ENCODE assay signal across 8 mouse cellular contexts in the genomic region with DNA sequence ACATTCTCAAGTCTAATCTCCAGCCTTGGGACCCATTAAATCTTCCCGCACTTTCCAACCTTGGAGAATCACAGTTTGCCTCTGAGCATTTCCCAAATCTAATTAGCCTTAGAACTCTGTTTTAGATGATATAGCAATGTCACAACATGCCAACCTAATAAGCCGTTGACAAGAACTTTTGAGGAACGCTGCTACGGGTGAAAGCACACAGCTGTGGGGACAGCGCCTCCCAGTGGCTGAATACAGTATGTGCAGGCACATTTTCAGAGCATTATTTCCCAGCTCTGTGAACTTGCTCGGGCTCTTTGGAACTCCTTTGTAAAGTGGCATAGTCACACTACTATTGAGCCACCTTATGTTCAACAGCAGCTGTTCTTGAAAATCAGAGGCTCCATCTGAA.
DNase-seq lines count a peak whose midpoint lies in the region; ATAC-seq and TF ChIP-seq lines count a peak whose summit lies in the region.

No protein-coding gene starts in this region.

- no peaks in the 10 kb centered on the region; the same call in 1 of the 2 replicates for H3K27me3 ChIP-seq in forebrain, postnatal 0 days (ENCODE audit: insufficient read depth, low read length)
- H3K27me3 ChIP-seq in forebrain, embryonic 16.5 days (replicated peaks; ENCODE audit: control insufficient read depth, insufficient read depth, low read length), result no peaks in the 10 kb centered on the region

- no peak overlapping the region for H3K4me2 ChIP-seq in forebrain, postnatal 0 days (ENCODE audit: low read depth)
- no peak overlapping the region for H3K4me2 ChIP-seq in forebrain, embryonic 16.5 days (ENCODE audit: low read length)

- WGBS in forebrain, postnatal 0 days, result 17% methylated on average over 6 of the region's 6 CpGs
- WGBS in forebrain, embryonic 16.5 days, result 14% methylated on average over 6 of the region's 6 CpGs
- 15% methylated on average over 6 of the region's 6 CpGs for WGBS in lung, adult 2 months

- H3K36me3 ChIP-seq in forebrain, postnatal 0 days (ENCODE audit: insufficient read depth), result no peaks in the 10 kb centered on the region
- no peaks in the 10 kb centered on the region for H3K36me3 ChIP-seq in forebrain, embryonic 16.5 days (ENCODE audit: control insufficient read depth, insufficient read depth)

- peak; percentile 55 for ATAC-seq in forebrain, postnatal 0 days
- no peak for ATAC-seq in forebrain, embryonic 16.5 days
- peak; percentile 70; the same call in 1 of the 2 replicates for ATAC-seq in megakaryocyte-erythroid progenitor cell, adult 5-6 weeks (replicated peaks; ENCODE audit: low FRiP score, low TSS enrichment, poor library complexity, severe bottlenecking)

- peak; percentile 91 for TF ChIP-seq CTCF in forebrain, postnatal 0 days (IDR thresholded peaks at IDR 0.05; ENCODE audit: low read depth)
- TF ChIP-seq CTCF in lung, adult 2 months (IDR thresholded peaks at IDR 0.05; ENCODE audit: insufficient read depth, low read length), result peak; percentile 95

- H3K4me3 ChIP-seq in forebrain, postnatal 0 days (ENCODE audit: low read depth, low read length), result no peak overlapping the region
- no peak overlapping the region for H3K4me3 ChIP-seq in forebrain, embryonic 16.5 days (replicated peaks; ENCODE audit: low read length)
- no peak overlapping the region for H3K4me3 ChIP-seq in lung, adult 2 months (replicated peaks; ENCODE audit: extremely low read depth, low read depth, low read length)

- peak; percentile 67 for DNase-seq in forebrain, postnatal 0 days
- peak; percentile 27 for DNase-seq in lung, adult 2 months
- no peak for DNase-seq in lung, adult 18-20 months
- DNase-seq in Muller cell, postnatal 12 days (ENCODE audit: inconsistent ontology term), result peak; percentile 14
- peak; percentile 68 for DNase-seq in forelimb bud, embryonic 11.5 days (ENCODE audit: low read depth, low spot score)
- DNase-seq in urinary bladder, adult 18-20 months (ENCODE audit: low spot score in 2 of 2), result no peak

- no peaks in the 10 kb centered on the region for H3K4me1 ChIP-seq in forebrain, postnatal 0 days (ENCODE audit: insufficient read depth)
- H3K4me1 ChIP-seq in forebrain, embryonic 16.5 days (replicated peaks; ENCODE audit: control insufficient read depth, insufficient read depth, low read length), result no peaks in the 10 kb centered on the region
- no peaks in the 10 kb centered on the region for H3K4me1 ChIP-seq in lung, adult 2 months (ENCODE audit: control insufficient read depth, insufficient read depth, low read length)

- no peak for TF ChIP-seq POLR2A in lung, adult 2 months (IDR thresholded peaks at IDR 0.05; ENCODE audit: borderline replicate concordance, extremely low read depth, low read depth, low read length)

- no peak overlapping the region for H3K9ac ChIP-seq in forebrain, postnatal 0 days
- no peak overlapping the region for H3K9ac ChIP-seq in forebrain, embryonic 16.5 days (replicated peaks; ENCODE audit: low read depth, low read length)

- H3K27ac ChIP-seq in forebrain, postnatal 0 days (ENCODE audit: low read depth, low read length), result no peak overlapping the region
- H3K27ac ChIP-seq in forebrain, embryonic 16.5 days (ENCODE audit: low read length), result no peak overlapping the region

- H3K9me3 ChIP-seq in forebrain, postnatal 0 days (ENCODE audit: low read length), result no peaks in the 10 kb centered on the region
- no peaks in the 10 kb centered on the region for H3K9me3 ChIP-seq in forebrain, embryonic 16.5 days (ENCODE audit: control insufficient read depth, low read length)

Comparison
In these comparisons a context has a peak if more than half of its experiments do, and no peak if none do; other contexts are left out.
1. DNase-seq: peak in forebrain, postnatal 0 days (single experiment), lung, adult 2 months (single experiment), Muller cell, postnatal 12 days (single experiment) and forelimb bud, embryonic 11.5 days (single experiment); none in lung, adult 18-20 months (0 of 2) and urinary bladder, adult 18-20 months (0 of 2).